Mouse (Mus musculus) hematopoietic stem cell, adult 5-6 weeks (primary cell): ENCODE measurements at regions not wholly inside any gene's neighbourhood (a gene's known extent, or its start where the extent isn't known, plus 50 kb on each side); places are given as distances from the start of the nearest gene placed in this dataset.

ENCODE experiments used
- ATAC-seq, 2 experiments: fragments of 125-278 bp in 1 of 2; replicated peaks in 1 of 2; 2 replicates each; pipeline ENCODE4 v1.8.0; 2016 to 2017; ENCODE audit warnings: inconsistent platforms in 2 of 2, mild to moderate bottlenecking in 2 of 2, moderate number of reproducible peaks in 2 of 2, low read depth in 1 of 2, moderate TSS enrichment in 1 of 2; ENCODE audit not compliant: low FRiP score in 2 of 2, poor library complexity in 2 of 2, severe bottlenecking in 2 of 2, insufficient read depth in 1 of 2, low TSS enrichment in 1 of 2

DNA sequence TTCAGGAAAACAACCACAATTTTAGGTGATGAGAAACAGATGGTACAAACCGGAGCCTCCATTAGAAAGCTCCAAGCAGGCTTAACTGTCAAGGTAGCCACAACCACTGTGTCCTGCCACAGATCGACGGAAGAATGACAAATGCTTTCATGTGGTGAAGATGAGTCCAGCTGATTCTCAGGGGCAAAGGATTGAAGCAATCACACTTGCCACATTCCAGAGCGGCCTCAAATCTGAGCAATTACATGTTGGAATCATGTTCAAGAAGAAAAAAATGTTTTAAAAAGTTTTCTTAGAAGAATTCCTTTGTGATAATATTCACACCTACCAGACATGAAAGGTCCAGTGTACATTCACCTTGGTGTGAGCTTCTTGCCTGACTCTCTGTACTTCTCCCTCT is 57.7 kb upstream of the Far2 start:
- ATAC-seq, result no peak
